In genomic region chr13:20829181-20829900, GRCm38 (mm10) we compare ENCODE assay signal across 12 mouse cellular contexts. TPM values are rescaled to one million over a fixed set of nuclear protein-coding genes. Genes with fewer than 3 reads are reported as not detected.
DNase-seq lines count a peak whose midpoint lies in the region.
"Had no signal": no experiment of that assay in that cellular context is flagged by ENCODE, and none has a peak within 500 bp of the region (broad histone marks: within the 10 kb centered on the region; RNA-seq: fewer than 3 reads in every experiment).

No protein-coding gene starts in this region.

- DNase-seq in adrenal gland, adult 2 months = peak; percentile 11
- no peak for DNase-seq in adrenal gland, postnatal 4 days (ENCODE audit: low spot score in 2 of 2)
- peak; percentile 11 to 25 for DNase-seq in cerebellum, postnatal 25 days
- DNase-seq in cerebellum, adult 18-20 months = no peak
- peak; percentile 29 for DNase-seq in heart, postnatal 4 days
- no peak for DNase-seq in heart, adult 9 months (ENCODE audit: low spot score in 2 of 2)
- DNase-seq in left cerebral cortex, postnatal 4 days = peak; percentile 18
- no peak for DNase-seq in left cerebral cortex, adult 8-10 months (ENCODE audit: low spot score in 2 of 2)
- DNase-seq: gastrocnemius, adult 2 months; retina, postnatal 1 day; right cerebral cortex, postnatal 25 days had no signal

- intact Hi-C loops in left cerebral cortex, postnatal 4 days (cut with DNase I) = no loop called here

RNA-seq across cellular contexts. Expression of gene Aoah, which starts 35.4 kb away (rescaled TPM):
- 1 to 10 TPM; 1.1 to 1.6 TPM for total RNA-seq in adrenal gland, adult 2 months (2021)
- polyA plus RNA-seq in adrenal gland, adult 2 months (2012; rRNA removed) = 0.22 and 0.34 TPM in 2 replicates
- total RNA-seq in adrenal gland, postnatal 4 days (2021) = 1 to 10 TPM; 1.9 to 3.9 TPM
- total RNA-seq in heart, postnatal 4 days (2021) = 1 to 10 TPM in 1 of 2 experiments, under 1 TPM in 1; 0.97 to 1.0 TPM
- under 1 TPM; 0.38 to 0.46 TPM for total RNA-seq in left cerebral cortex, postnatal 4 days (2021)
- total RNA-seq in left cerebral cortex, adult 8-10 months (2022) = under 1 TPM; 0.23 to 0.48 (median 0.37) TPM
- polyA plus RNA-seq: myocyte had no signal

Comparison
In these comparisons a context has a peak if more than half of its experiments do, and no peak if none do; other contexts are left out.
1. DNase-seq: peak in adrenal gland, adult 2 months (single experiment), cerebellum, postnatal 25 days (2 of 2), heart, postnatal 4 days (single experiment) and left cerebral cortex, postnatal 4 days (single experiment); none in adrenal gland, postnatal 4 days (0 of 2), cerebellum, adult 18-20 months (0 of 2), heart, adult 9 months (0 of 2) and left cerebral cortex, adult 8-10 months (0 of 2).